Mouse (Mus musculus) neural tube, embryonic 12.5 days (tissue): ENCODE measurements around the gene Steap3. TPM values are rescaled to one million over a fixed set of nuclear protein-coding genes. Genes with fewer than 3 reads are reported as not detected.
A peak's percentile ranks its signal among the peaks of the same experiment; 100 is the strongest.

Experiments
- ATAC-seq: fragments of 200-750 bp; cut with Nextera tagmentation; 2 replicates; pipeline ENCODE4 v1.8.0; 2017; ENCODE audit warnings: low read depth, mild to moderate bottlenecking, moderate TSS enrichment, moderate library complexity; ENCODE audit not compliant: low FRiP score
- H3K27ac ChIP-seq: fragments of 300-500 bp; sonication (generic); 2 replicates; pipeline ENCODE4 v1.5.1; 2016
- H3K27me3 ChIP-seq: fragments of 300-500 bp; sonication (generic); replicated peaks from 2 replicates; pipeline ENCODE4 v1.6.1; 2016; ENCODE audit warnings: mild to moderate bottlenecking
- H3K36me3 ChIP-seq: fragments of 300-500 bp; sonication (generic); 2 replicates; pipeline ENCODE4 v1.6.1; 2016; ENCODE audit warnings: mild to moderate bottlenecking
- H3K4me1 ChIP-seq: fragments of 300-500 bp; sonication (generic); 2 replicates; pipeline ENCODE4 v1.6.1; 2016
- H3K4me2 ChIP-seq: fragments of 300-500 bp; sonication (generic); replicated peaks from 2 replicates; pipeline ENCODE4 v1.6.1; 2016; ENCODE audit warnings: mild to moderate bottlenecking
- H3K4me3 ChIP-seq: fragments of 300-500 bp; sonication (generic); 2 replicates; pipeline ENCODE4 v1.5.1; 2016
- H3K9ac ChIP-seq: fragments of 300-500 bp; sonication (generic); 2 replicates; pipeline ENCODE4 v1.6.1; 2016; ENCODE audit warnings: mild to moderate bottlenecking
- H3K9me3 ChIP-seq: fragments of 300-500 bp; sonication (generic); 2 replicates; pipeline ENCODE4 v1.6.1; 2016; ENCODE audit warnings: mild to moderate bottlenecking
- whole genome bisulfite sequencing: fragments of 180-500 bp; shearing (Covaris S2); methylation state at CpG from one replicate; pipeline ENCODE4 v1.1.7; 2016; 5-methylcytosine and 5-hydroxymethylcytosine counted together
- polyA plus RNA-seq: library from polyadenylated mRNA; unstranded; fragments of >200 nt; fragmentation: Nextera tagmentation; extraction: Ambion mirVana; gene quantifications from 2 replicates; pipeline ENCODE4 v1.2.1, GENCODE M21; 2016

Steap3 gene
- polyA plus RNA-seq, 1 experiment from 2014 or later = 1.4 TPM

GRCm38 (mm10) chr1:120193586-120193985 is 78.9 kb downstream of the Steap3 start:
- no peak for ATAC-seq
- no peak overlapping the region for H3K27ac ChIP-seq
- H3K27me3 ChIP-seq = no peaks in the 10 kb centered on the region
- H3K4me1 ChIP-seq = no peaks in the 10 kb centered on the region; the same call in 1 of the 2 replicates
- no peaks in the 10 kb centered on the region for H3K9me3 ChIP-seq
- H3K4me3 ChIP-seq = no peak overlapping the region
- H3K36me3 ChIP-seq = no peaks in the 10 kb centered on the region
- WGBS = 92% methylated on average over 10 of the region's 10 CpGs
- no peak overlapping the region for H3K4me2 ChIP-seq
- no peak overlapping the region for H3K9ac ChIP-seq

DNA sequence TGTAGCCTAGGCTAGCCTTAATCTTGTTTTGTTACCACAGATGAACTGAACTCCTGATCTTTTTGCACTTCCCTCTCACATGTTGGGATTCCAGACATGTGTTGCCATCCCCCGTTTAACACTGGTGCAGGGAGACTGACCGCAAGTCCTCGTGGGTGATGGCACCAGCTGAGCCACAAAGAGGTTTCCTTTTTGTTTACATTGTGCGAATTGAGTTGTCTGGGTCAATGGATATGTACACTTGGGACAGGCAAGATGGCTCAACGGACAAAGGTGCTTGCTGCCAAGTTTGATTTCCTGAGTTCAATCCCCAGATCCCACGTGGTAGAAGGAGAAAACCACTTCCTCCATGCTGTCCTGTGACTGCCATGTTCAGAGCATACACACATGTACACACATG is 80.2 kb downstream of the Steap3 start:
- H3K4me3 ChIP-seq = no peak overlapping the region
- H3K27me3 ChIP-seq = no peaks in the 10 kb centered on the region
- H3K4me2 ChIP-seq = no peak overlapping the region
- no peak overlapping the region for H3K27ac ChIP-seq
- H3K4me1 ChIP-seq = no peaks in the 10 kb centered on the region; the same call in 1 of the 2 replicates
- no peaks in the 10 kb centered on the region for H3K9me3 ChIP-seq
- no peak overlapping the region for H3K9ac ChIP-seq
- no peak for ATAC-seq
- WGBS = 80% methylated on average over 6 of the region's 6 CpGs
- H3K36me3 ChIP-seq = no peaks in the 10 kb centered on the region

GRCm38 (mm10) chr1:120190946-120191345 is 81.6 kb downstream of the Steap3 start:
- WGBS = 91% methylated on average over 6 of the region's 6 CpGs
- no peak for ATAC-seq
- H3K36me3 ChIP-seq = no peaks in the 10 kb centered on the region
- no peak overlapping the region for H3K9ac ChIP-seq
- H3K27me3 ChIP-seq = no peaks in the 10 kb centered on the region
- no peak overlapping the region for H3K4me2 ChIP-seq
- H3K4me3 ChIP-seq = no peak overlapping the region
- H3K4me1 ChIP-seq = no peaks in the 10 kb centered on the region; the same call in 1 of the 2 replicates
- H3K27ac ChIP-seq = no peak overlapping the region
- H3K9me3 ChIP-seq = no peaks in the 10 kb centered on the region

DNA sequence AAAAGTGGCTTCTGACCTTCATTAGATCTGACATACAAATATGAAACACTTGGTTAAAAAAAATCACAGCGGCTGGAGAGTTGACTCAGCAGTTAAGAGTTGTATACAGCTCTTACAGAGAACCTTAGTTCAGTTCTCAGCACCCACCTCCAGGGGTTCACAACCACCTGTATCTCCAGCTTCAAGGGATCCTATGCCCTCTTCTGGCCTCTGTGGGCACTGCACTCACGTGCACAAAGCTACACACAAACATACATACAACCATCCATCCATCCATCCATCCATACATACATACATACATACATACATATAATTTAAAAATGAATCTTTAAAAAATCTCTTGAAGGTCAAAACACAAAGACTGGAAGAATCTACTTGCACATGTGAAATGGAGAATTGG is 82.2 kb downstream of the Steap3 start:
- Histone ChIP-seq H3K27me3 (no peaks in the 10 kb centered on the region), H3K36me3 (no peaks in the 10 kb centered on the region), H3K9ac (no peak overlapping the region), H3K9me3 (no peaks in the 10 kb centered on the region), H3K27ac (no peak overlapping the region), H3K4me2 (no peak overlapping the region), H3K4me3 (no peak overlapping the region), H3K4me1 (no peaks in the 10 kb centered on the region)
- no peak for ATAC-seq
- 93% methylated on average over 2 of the region's 2 CpGs for WGBS

DNA sequence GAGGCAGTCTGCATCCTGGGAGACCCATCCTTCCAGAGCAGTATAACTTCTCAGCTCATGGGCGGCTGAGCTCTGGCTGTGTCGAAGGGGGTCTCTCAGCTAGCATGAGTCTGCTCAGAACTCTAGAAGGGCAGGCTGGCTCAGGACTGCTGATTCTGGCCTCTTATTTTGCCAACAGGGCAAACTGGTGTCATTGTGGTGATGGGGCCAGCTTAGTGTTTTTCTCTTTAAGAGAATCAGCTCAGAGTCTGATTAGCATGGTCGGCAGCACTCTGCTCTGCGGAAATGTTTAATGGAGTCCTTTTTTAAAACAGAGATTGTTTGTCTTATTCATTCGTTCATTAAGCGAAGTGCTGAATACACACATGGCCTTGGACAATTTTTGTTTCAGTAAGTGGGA is 83.3 kb downstream of the Steap3 start:
- H3K27ac ChIP-seq = no peak overlapping the region
- no peaks in the 10 kb centered on the region for H3K4me1 ChIP-seq
- no peak for ATAC-seq
- no peak overlapping the region for H3K9ac ChIP-seq
- no peak overlapping the region for H3K4me3 ChIP-seq
- 92% methylated on average over 6 of the region's 6 CpGs for WGBS
- no peaks in the 10 kb centered on the region for H3K36me3 ChIP-seq
- no peak overlapping the region for H3K4me2 ChIP-seq
- H3K27me3 ChIP-seq = no peaks in the 10 kb centered on the region
- no peaks in the 10 kb centered on the region for H3K9me3 ChIP-seq

- H3K27ac ChIP-seq = no peak overlapping the region
- H3K4me1 ChIP-seq = no peaks in the 10 kb centered on the region
- H3K36me3 ChIP-seq = no peaks in the 10 kb centered on the region
- ATAC-seq = no peak
- no peaks in the 10 kb centered on the region for H3K9me3 ChIP-seq
- H3K4me3 ChIP-seq = no peak overlapping the region
- WGBS = 54% methylated on average over 7 of the region's 7 CpGs
- no peak overlapping the region for H3K4me2 ChIP-seq
- no peak overlapping the region for H3K9ac ChIP-seq
- no peaks in the 10 kb centered on the region for H3K27me3 ChIP-seq
Observed at GRCm38 (mm10) chr1:120187059-120187458, 85.4 kb downstream of the Steap3 start.

DNA sequence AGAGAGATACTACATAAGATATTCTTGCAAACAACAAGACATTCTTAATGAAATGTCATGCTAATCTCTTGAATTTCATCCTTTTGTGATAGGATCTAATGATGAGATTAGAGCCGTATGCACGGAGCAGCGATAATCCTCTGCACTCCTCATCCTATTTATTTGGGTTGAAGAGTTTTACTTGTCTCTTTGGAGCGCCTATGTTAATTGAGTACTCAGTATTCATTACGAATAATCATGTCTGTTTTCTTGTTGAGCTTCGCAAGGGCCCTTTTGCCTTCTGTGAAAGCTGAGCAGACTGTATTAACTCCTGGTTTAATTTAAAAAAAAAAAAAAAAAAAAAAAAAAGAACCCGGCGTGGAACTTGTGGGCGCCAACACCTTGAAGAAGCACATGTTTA is 85.8 kb downstream of the Steap3 start:
- WGBS = 59% methylated on average over 9 of the region's 9 CpGs
- H3K4me3 ChIP-seq = no peak overlapping the region
- H3K4me2 ChIP-seq = no peak overlapping the region
- no peaks in the 10 kb centered on the region for H3K27me3 ChIP-seq
- H3K9ac ChIP-seq = no peak overlapping the region
- H3K4me1 ChIP-seq = no peaks in the 10 kb centered on the region
- no peak overlapping the region for H3K27ac ChIP-seq
- H3K9me3 ChIP-seq = no peaks in the 10 kb centered on the region
- ATAC-seq = no peak
- H3K36me3 ChIP-seq = no peaks in the 10 kb centered on the region

- no peak overlapping the region for H3K4me2 ChIP-seq
- no peaks in the 10 kb centered on the region for H3K9me3 ChIP-seq
- H3K9ac ChIP-seq = no peak overlapping the region
- no peaks in the 10 kb centered on the region for H3K4me1 ChIP-seq
- no peak overlapping the region for H3K27ac ChIP-seq
- H3K27me3 ChIP-seq = no peaks in the 10 kb centered on the region
- WGBS = 70% methylated on average over 6 of the region's 6 CpGs
- no peak for ATAC-seq
- H3K36me3 ChIP-seq = no peaks in the 10 kb centered on the region
- H3K4me3 ChIP-seq = no peak overlapping the region
Observed at GRCm38 (mm10) chr1:120186204-120186603, 86.3 kb downstream of the Steap3 start.

DNA sequence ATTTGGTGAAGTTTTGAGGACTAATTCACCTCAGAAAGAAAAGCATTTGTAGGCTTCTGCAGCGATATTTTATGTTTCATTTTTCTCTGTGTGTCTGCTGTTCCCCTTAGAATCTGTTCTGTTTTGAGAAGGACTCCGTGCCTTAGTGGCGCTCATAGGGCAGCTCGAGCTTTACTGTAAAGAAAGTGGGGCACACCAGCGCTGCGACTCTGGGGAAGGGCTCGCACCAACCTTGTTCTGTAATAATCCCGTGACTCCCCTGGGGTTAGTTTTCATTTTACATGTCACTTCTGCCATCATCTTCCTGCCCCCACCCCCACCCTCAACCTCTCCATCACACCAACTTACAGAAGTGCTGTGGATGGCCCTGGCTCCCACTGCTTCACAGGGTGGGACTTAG is 95.4 kb downstream of the Steap3 start:
- Histone ChIP-seq H3K4me3 (no peak overlapping the region), H3K9ac (no peak overlapping the region), H3K27me3 (no peaks in the 10 kb centered on the region), H3K4me1 (0 out of 2 replicates have a peak, but pooled peaks cover 5% of the 10 kb centered on the region), H3K27ac (no peak overlapping the region), H3K36me3 (no peaks in the 10 kb centered on the region), H3K9me3 (no peaks in the 10 kb centered on the region), H3K4me2 (no peak overlapping the region)
- no peak for ATAC-seq
- 94% methylated on average over 8 of the region's 8 CpGs for WGBS

GRCm38 (mm10) chr1:120176313-120176712 is 96.2 kb downstream of the Steap3 start:
- H3K9me3 ChIP-seq = no peaks in the 10 kb centered on the region
- 0 out of 2 replicates have a peak, but pooled peaks cover 5% of the 10 kb centered on the region for H3K4me1 ChIP-seq
- H3K27me3 ChIP-seq = no peaks in the 10 kb centered on the region
- ATAC-seq = no peak
- 50% methylated on average over 14 of the region's 14 CpGs for WGBS
- H3K4me3 ChIP-seq = no peak overlapping the region
- H3K9ac ChIP-seq = no peak overlapping the region
- H3K36me3 ChIP-seq = no peaks in the 10 kb centered on the region
- H3K4me2 ChIP-seq = no peak overlapping the region
- no peak overlapping the region for H3K27ac ChIP-seq

- Histone ChIP-seq H3K9ac (no peak overlapping the region), H3K4me2 (no peak overlapping the region), H3K9me3 (no peaks in the 10 kb centered on the region), H3K27ac (no peak overlapping the region), H3K4me1 (0 out of 2 replicates have a peak, but pooled peaks cover 5% of the 10 kb centered on the region), H3K4me3 (no peak overlapping the region), H3K27me3 (no peaks in the 10 kb centered on the region), H3K36me3 (no peaks in the 10 kb centered on the region)
- ATAC-seq = no peak
- 83% methylated on average over 4 of the region's 4 CpGs for WGBS
Observed at GRCm38 (mm10) chr1:120174991-120175390, 97.5 kb downstream of the Steap3 start.

DNA sequence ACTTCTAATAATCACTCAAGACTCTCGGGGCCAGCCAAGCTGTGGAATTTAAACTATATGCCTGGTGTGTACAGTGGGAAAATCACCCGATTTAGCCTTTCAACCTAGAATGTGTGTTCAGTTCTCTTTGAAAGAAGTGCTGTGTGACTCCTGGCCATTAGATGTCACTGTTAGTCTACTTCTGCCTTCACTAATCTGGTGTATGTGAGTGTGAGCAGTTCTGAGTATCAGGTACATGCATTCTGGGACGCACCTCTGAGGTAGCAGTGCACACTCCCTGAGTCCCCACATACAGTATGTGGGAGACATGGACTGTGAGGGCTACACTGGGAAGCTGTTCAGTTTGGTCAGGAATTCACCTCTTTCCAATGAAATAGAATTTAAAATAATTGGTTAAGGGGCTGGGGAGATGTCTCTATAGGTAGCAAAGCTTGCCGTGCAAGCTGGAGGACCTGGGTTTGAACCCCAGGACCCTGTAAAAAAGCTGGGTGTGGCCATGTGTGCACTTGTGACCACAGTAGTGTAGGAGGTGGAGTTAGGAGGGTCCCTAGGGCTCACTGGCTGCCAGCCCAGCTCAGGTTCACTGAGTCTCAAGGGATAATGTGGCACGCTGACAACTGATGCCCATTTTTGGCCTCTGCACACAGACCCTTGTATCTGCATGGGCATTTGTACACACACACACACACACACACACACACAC is 100.5 kb downstream of the Steap3 start:
- Histone ChIP-seq H3K9me3 (no peaks in the 10 kb centered on the region), H3K36me3 (no peaks in the 10 kb centered on the region), H3K4me2 (no peak overlapping the region), H3K27me3 (no peaks in the 10 kb centered on the region), H3K9ac (no peak overlapping the region), H3K4me3 (no peak overlapping the region), H3K4me1 (0 out of 2 replicates have a peak, but pooled peaks cover 5% of the 10 kb centered on the region), H3K27ac (no peak overlapping the region)
- 67% methylated on average over 5 of the region's 5 CpGs for WGBS
- ATAC-seq = peak; percentile 77

- no peak overlapping the region for H3K4me2 ChIP-seq
- no peak overlapping the region for H3K4me3 ChIP-seq
- ATAC-seq = no peak
- 86% methylated on average over 7 of the region's 7 CpGs for WGBS
- H3K9ac ChIP-seq = no peak overlapping the region
- no peak overlapping the region for H3K27ac ChIP-seq
- no peaks in the 10 kb centered on the region for H3K4me1 ChIP-seq
- no peaks in the 10 kb centered on the region for H3K9me3 ChIP-seq
- H3K27me3 ChIP-seq = no peaks in the 10 kb centered on the region
- no peaks in the 10 kb centered on the region for H3K36me3 ChIP-seq
Observed at GRCm38 (mm10) chr1:120170307-120170706, 102.2 kb downstream of the Steap3 start.
